Mouse (Mus musculus): Measurements from ENCODE around the gene Acer2. TPM values are rescaled to one million over a fixed set of nuclear protein-coding genes. Genes with fewer than 3 reads are reported as not detected.

Acer2 gene
- polyA plus RNA-seq, 1 experiment from 2014 or later = 9.4 TPM

DNA sequence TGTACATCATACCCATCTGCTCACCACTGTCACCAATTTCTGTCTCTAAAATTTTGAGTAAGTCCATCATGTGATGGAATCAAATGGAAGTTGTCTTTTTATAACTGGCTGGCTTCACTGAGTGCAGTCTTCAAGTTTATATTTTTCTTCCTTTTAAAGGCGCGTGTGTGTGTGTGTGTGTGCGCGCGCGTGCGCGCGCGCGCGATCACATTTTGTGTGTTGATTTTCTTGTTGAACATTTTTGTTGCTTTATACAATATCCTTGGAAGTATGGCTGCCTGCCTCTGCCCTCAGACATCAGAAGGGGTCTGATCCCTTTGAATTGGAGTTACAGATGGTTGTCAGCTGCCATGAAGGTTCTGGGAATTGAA is 16.1 kb upstream of the Acer2 start:
- Histone ChIP-seq H3K4me3 (peak overlapping the region; percentile 99), H3K27me3 (ENCODE audit: insufficient read depth, poor library complexity, severe bottlenecking) (no peaks in the 10 kb centered on the region), H3K9me3 (no peaks in the 10 kb centered on the region; the same call in 1 of the 2 replicates), H3K36me3 (peaks cover 31% of the 10 kb centered on the region), H3K4me1 (replicated peaks) (peaks cover 16% of the 10 kb centered on the region), H3K27ac (peak overlapping the region; percentile 100; the same call in 1 of the 2 replicates)
- DNase-seq (ENCODE audit: low spot score) = no peak
- 56% methylated on average over 12 of the region's 12 CpGs for WGBS

DNA sequence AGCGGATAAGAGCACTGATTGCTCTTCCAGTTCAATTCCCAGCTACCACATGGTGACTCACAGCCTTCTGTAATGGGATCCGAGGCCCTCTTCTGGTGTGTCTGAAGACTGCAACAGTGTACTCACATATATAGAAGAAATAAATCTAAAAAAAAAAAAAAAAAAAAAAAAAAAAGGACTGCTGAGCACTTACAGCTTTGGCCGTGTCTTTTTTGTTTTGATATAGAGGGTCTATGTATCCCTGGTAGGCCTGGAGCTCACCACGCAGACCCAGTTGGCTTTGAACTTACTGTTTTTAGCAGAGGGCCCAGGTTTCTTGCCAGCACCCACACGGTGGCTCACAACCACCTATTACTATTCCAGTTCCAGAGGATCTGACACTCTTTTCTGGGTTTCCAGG is 10.1 kb upstream of the Acer2 start:
- H3K27ac ChIP-seq = no peak overlapping the region
- H3K4me1 ChIP-seq (replicated peaks) = no peaks in the 10 kb centered on the region
- DNase-seq (ENCODE audit: low spot score) = no peak
- no peaks in the 10 kb centered on the region for H3K36me3 ChIP-seq
- no peaks in the 10 kb centered on the region for H3K27me3 ChIP-seq (ENCODE audit: insufficient read depth, poor library complexity, severe bottlenecking)
- no peak overlapping the region for H3K4me3 ChIP-seq
- 82% methylated on average over 5 of the region's 5 CpGs for WGBS
- H3K9me3 ChIP-seq = no peaks in the 10 kb centered on the region

DNA sequence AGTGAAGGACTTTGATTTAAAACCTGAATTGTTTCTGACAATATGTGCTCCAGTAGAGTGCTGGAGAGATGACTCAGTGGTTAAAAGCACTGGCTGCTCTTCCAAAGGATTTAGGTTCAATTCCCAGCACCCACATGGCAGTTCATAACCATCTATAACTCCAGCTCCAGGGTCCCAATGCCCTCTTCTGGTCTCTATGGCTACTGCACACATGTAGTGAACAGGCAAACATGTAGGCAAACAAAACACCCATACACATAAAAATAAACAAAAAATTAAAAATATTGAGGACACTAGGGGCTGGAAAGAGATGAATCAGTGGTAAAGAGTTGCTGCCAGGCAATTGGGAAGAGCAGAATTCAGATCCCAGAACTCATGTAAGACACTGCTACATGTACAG is 2.2 kb upstream of the Acer2 start:
- Histone ChIP-seq H3K4me1 (replicated peaks) (peaks cover 12% of the 10 kb centered on the region; the same call in 1 of the 2 replicates), H3K36me3 (no peaks in the 10 kb centered on the region)

DNA sequence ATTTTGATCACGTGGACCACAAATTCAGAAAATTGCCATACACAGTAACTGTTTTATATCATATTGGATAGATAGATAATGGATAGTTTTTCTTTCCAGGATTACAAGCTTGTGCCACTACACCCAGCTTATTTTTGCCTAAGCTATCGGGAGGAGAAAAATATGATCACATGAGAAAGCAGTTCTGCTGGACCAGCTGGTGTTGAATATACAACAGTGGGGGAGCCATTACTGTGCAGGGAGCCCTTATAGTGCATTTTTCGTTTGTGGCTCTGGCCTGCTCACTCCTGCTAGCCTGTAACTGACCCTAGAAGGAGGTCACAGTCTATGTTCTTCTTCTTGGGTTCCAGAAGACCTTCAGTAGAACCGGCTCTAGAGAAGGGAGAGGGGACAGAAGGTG is 1.1 kb upstream of the Acer2 start:
- peaks cover 12% of the 10 kb centered on the region; the same call in 1 of the 2 replicates for H3K4me1 ChIP-seq (replicated peaks)
- H3K9me3 ChIP-seq = no peaks in the 10 kb centered on the region
- no peak overlapping the region for H3K27ac ChIP-seq
- H3K27me3 ChIP-seq (ENCODE audit: insufficient read depth, poor library complexity, severe bottlenecking) = peaks cover 40% of the 10 kb centered on the region
- H3K4me3 ChIP-seq = no peak overlapping the region
- no peaks in the 10 kb centered on the region for H3K36me3 ChIP-seq
- 60% methylated on average over 4 of the region's 4 CpGs for WGBS
- DNase-seq (ENCODE audit: low spot score) = no peak

More for the DNA sequence above, 2.2 kb upstream of the Acer2 start:
- Histone ChIP-seq H3K4me3 (no peak overlapping the region), H3K9me3 (no peaks in the 10 kb centered on the region), H3K27ac (no peak overlapping the region), H3K27me3 (ENCODE audit: insufficient read depth, poor library complexity, severe bottlenecking) (peaks cover 39% of the 10 kb centered on the region)
- no peak for DNase-seq (ENCODE audit: low spot score)

DNA sequence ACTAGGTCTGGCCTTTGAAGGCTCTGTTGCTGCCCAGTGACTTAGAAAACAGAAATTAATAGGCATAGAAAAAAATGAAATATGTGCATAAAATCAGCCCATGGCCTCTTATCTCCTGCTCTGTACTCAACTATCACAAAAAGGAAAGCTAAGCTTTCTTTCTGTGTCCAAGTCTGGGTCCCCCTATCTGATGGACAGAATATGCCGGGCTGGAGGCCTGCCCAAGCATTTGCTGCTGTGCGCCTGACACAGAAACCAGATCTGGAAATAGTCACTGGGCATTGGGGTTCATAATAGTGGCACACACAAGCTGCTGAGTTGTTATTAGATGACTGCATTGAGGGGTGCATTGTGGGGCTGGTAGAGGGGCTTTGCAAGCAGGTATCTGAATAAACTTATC is 5.3 kb downstream of the Acer2 start:
- no peak for DNase-seq (ENCODE audit: low spot score)
- Histone ChIP-seq H3K9me3 (no peaks in the 10 kb centered on the region), H3K27ac (no peak overlapping the region), H3K4me3 (no peak overlapping the region), H3K4me1 (replicated peaks) (peaks cover 5% of the 10 kb centered on the region; the same call in 1 of the 2 replicates), H3K27me3 (ENCODE audit: insufficient read depth, poor library complexity, severe bottlenecking) (peaks cover 21% of the 10 kb centered on the region), H3K36me3 (no peaks in the 10 kb centered on the region)
- WGBS = 91% methylated on average over 2 of the region's 2 CpGs

DNA sequence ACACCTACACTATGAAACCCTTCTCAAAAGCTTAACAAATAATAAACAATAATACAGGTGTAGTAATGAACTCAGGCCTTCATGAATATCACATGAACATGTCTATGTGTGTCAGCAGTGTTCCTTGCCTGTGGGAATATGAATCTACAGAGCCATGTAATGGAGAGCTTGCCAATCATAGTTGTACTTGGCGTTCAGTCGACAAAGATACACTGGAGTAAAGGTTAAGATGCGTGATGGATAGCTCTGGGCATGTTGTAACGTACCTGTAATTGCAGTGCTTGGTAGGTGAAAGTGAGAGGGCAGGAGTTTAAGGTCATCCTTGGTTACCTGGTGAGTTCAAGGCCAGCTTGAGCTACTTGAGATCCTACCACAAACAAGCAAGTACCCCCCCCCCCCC is 7.0 kb downstream of the Acer2 start:
- H3K4me1 ChIP-seq (replicated peaks) = no peaks in the 10 kb centered on the region; the same call in 1 of the 2 replicates
- DNase-seq (ENCODE audit: low spot score) = no peak
- H3K36me3 ChIP-seq = no peaks in the 10 kb centered on the region
- WGBS = 87% methylated on average over 4 of the region's 4 CpGs
- no peak overlapping the region for H3K27ac ChIP-seq
- H3K4me3 ChIP-seq = no peak overlapping the region
- no peaks in the 10 kb centered on the region for H3K9me3 ChIP-seq
- peaks cover 9% of the 10 kb centered on the region for H3K27me3 ChIP-seq (ENCODE audit: insufficient read depth, poor library complexity, severe bottlenecking)

DNA sequence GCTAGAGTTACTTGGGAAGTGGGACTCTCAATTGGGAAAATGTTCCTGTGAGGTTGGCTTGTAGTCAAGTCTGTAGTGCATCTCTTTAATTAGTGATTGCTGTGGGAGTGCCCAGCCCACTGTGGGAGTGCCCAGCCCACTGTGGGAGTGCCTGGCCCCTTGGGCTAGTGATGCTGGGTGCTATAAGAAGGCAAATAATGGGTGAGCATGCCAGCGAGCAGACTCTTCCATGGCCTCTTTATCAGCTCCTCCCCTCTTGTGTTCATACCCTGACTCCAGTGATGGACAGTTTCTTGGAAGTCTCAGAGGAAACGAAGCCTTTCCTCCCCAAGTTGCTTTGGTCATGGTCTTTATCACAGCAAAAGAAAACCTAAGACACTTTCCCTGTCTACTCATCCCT is 8.2 kb downstream of the Acer2 start:
- H3K27me3 ChIP-seq (ENCODE audit: insufficient read depth, poor library complexity, severe bottlenecking) = no peaks in the 10 kb centered on the region
- no peak overlapping the region for H3K4me3 ChIP-seq
- no peaks in the 10 kb centered on the region for H3K36me3 ChIP-seq
- DNase-seq (ENCODE audit: low spot score) = no peak
- no peaks in the 10 kb centered on the region; the same call in 1 of the 2 replicates for H3K4me1 ChIP-seq (replicated peaks)
- 62% methylated on average over 2 of the region's 2 CpGs for WGBS
- no peak overlapping the region for H3K27ac ChIP-seq
- no peaks in the 10 kb centered on the region for H3K9me3 ChIP-seq

DNA sequence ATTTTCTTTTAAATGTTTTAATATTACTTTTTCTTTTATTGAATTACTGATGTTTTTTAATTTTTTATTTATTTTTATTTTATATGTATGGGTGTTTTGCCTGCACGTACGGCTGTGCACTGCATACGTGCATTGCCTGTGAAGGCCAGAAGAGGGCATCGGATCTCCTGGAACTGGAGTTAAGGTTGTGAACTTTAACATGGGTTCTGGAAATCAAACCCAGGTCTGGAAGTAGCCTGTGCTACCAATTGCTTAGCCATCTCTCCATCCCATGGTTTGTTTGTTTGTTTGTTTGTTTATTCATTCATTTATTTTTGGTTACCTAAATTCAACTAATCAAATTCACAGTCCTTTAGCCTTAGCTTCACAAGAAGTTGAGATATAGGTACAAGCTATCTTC is 10.7 kb downstream of the Acer2 start:
- Histone ChIP-seq H3K36me3 (no peaks in the 10 kb centered on the region), H3K9me3 (no peaks in the 10 kb centered on the region), H3K4me3 (no peak overlapping the region), H3K4me1 (replicated peaks) (no peaks in the 10 kb centered on the region; the same call in 1 of the 2 replicates), H3K27me3 (ENCODE audit: insufficient read depth, poor library complexity, severe bottlenecking) (no peaks in the 10 kb centered on the region), H3K27ac (no peak overlapping the region)
- 38% methylated on average over 4 of the region's 4 CpGs for WGBS
- peak; percentile 43 for DNase-seq (ENCODE audit: low spot score)

DNA sequence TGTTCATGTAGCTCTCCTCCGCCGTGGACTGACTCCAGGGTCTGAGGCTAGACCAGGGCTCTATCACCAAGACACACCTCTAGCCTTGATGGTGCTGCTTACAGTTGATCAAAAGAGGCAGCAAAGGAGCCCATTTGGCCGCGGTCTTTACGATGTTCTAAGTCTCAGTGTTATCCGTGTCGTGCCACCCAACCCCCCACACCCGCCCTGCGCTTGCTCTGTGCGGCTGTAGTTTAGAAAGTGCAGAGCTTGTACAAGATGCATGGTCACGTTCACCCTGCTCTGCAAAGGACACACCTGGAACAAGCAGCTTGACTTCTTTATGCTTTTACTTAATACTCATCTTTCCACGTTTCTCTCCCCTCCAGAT is 11.6 kb downstream of the Acer2 start:
- H3K4me3 ChIP-seq = peak overlapping the region; percentile 7
- H3K4me1 ChIP-seq (replicated peaks) = no peaks in the 10 kb centered on the region; the same call in 1 of the 2 replicates
- no peaks in the 10 kb centered on the region for H3K27me3 ChIP-seq (ENCODE audit: insufficient read depth, poor library complexity, severe bottlenecking)
- no peaks in the 10 kb centered on the region for H3K36me3 ChIP-seq
- DNase-seq (ENCODE audit: low spot score) = no peak
- H3K27ac ChIP-seq = no peak overlapping the region
- no peaks in the 10 kb centered on the region for H3K9me3 ChIP-seq
- 60% methylated on average over 12 of the region's 12 CpGs for WGBS

DNA sequence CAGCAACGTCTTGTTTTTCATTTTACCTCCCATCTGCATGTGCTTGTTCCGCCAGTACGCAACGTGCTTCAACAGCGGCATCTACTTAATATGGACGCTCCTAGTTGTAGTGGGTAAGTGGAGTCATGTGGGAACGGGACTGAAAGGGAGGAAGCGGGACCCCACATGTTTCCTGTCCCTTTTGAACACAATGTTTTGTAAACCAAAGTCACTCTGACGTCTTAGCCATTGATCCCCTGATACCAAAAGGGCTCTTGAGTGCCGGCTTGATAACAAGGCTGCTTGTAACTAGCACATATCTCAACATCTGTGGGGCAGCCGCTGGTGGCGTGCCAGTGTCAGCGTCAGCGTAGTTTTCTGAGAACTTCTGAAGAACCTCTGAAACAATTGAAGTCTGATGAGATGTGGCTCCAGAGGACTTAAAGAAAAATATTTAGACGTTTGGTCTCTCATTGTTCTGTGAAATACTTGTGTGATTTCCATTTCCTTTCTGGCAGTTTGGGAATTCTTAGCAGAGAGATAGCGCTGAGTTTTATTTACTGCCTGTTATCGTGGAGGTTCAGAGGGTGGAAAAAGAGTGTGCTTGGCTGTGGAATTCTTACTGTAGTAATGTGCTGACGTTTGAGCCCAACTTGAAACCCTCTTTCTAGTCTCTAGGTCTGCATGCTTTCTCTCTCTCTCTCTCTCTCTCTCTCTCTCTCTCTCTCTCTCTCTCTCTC is 12.1 kb downstream of the Acer2 start:
- H3K36me3 ChIP-seq = no peaks in the 10 kb centered on the region
- H3K27ac ChIP-seq = no peak overlapping the region
- 47% methylated on average over 18 of the region's 18 CpGs for WGBS
- DNase-seq (ENCODE audit: low spot score) = peak; percentile 8
- no peaks in the 10 kb centered on the region; the same call in 1 of the 2 replicates for H3K4me1 ChIP-seq (replicated peaks)
- no peaks in the 10 kb centered on the region for H3K27me3 ChIP-seq (ENCODE audit: insufficient read depth, poor library complexity, severe bottlenecking)
- H3K4me3 ChIP-seq = peak overlapping the region; percentile 7
- H3K9me3 ChIP-seq = no peaks in the 10 kb centered on the region

DNA sequence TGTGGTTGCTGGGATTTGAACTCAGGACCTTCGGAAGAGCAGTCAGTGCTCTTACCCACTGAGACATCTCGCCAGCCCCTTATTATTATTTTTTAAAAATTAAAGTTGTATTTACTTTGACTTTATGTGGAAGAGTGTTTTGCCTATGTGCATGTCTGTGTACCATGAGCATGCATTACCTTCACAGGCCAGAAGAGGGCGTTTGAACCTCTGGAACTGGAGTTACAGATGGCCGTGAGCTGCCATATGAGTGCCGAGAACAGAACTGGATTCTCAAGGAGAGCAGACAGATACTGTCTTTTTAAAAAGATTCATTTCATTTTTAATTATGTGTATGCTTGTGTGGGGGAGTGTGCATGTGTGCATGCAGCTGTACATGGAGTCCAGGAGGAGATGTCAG is 13.7 kb downstream of the Acer2 start:
- no peak overlapping the region for H3K4me3 ChIP-seq
- no peaks in the 10 kb centered on the region; the same call in 1 of the 2 replicates for H3K4me1 ChIP-seq (replicated peaks)
- DNase-seq (ENCODE audit: low spot score) = no peak
- no peaks in the 10 kb centered on the region for H3K27me3 ChIP-seq (ENCODE audit: insufficient read depth, poor library complexity, severe bottlenecking)
- 72% methylated on average over 5 of the region's 5 CpGs for WGBS
- no peaks in the 10 kb centered on the region for H3K9me3 ChIP-seq
- no peak overlapping the region for H3K27ac ChIP-seq
- no peaks in the 10 kb centered on the region for H3K36me3 ChIP-seq

DNA sequence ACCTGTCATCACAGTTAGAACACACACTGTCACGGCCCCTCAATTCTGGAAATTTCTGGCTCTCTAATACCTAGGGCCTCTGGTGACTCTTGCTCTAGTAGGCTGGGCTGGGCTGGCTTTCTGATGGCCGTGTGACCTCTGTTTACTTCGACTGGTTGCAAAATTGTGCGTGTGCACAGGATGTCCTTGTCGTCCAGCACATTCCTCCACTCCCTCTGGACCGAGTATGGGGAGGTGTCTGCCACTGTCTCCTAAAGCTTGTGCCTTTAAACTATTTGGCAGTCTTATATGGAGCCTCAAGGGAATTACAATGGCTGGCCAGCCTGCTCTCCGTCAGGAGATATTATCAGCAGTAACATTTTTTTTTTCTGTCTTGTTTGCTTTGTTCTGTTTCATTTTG is 23.2 kb downstream of the Acer2 start:
- no peaks in the 10 kb centered on the region for H3K9me3 ChIP-seq
- no peak for DNase-seq (ENCODE audit: low spot score)
- no peak overlapping the region for H3K27ac ChIP-seq
- H3K4me3 ChIP-seq = no peak overlapping the region
- 82% methylated on average over 7 of the region's 7 CpGs for WGBS
- 0 out of 2 replicates have a peak, but pooled peaks cover 2% of the 10 kb centered on the region for H3K4me1 ChIP-seq (replicated peaks)
- H3K36me3 ChIP-seq = no peaks in the 10 kb centered on the region
- H3K27me3 ChIP-seq (ENCODE audit: insufficient read depth, poor library complexity, severe bottlenecking) = no peaks in the 10 kb centered on the region

DNA sequence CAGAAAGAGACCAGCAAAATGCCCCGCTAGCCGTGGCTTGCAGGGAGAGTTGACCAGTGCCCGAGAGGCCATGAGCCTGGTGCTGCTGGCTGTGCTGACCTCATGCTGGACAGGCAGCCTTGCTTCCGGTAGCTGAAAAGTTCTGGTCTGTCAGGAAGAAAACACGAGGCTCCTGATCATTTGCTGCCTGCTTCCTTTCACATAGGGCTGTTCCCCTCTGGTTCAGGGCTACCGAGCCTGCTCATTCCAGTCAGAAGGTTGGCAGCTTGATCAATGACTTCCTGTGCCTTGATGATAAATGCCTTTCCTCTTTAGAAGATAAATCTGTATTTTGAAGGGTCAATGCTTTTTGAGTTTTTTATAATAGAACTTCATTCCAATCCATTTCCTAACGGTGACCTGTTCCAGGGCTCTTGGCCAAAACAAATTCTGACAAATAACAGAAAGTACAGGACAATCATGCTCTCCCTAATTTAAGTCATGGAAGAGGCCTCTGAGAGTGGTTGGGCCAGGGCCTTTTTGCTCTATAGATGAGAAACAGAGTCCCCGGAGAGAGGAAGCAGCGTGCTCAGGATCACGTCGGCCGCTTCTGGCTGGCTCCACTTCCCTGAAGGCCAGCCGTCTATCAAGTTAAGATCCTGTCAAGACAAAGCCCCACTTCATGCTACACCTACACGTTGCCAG is 24.7 kb downstream of the Acer2 start:
- no peak overlapping the region for H3K27ac ChIP-seq
- no peak for DNase-seq (ENCODE audit: low spot score)

More for the DNA sequence above, 24.7 kb downstream of the Acer2 start:
- Histone ChIP-seq H3K36me3 (no peaks in the 10 kb centered on the region), H3K4me1 (replicated peaks) (0 out of 2 replicates have a peak, but pooled peaks cover 4% of the 10 kb centered on the region), H3K27me3 (ENCODE audit: insufficient read depth, poor library complexity, severe bottlenecking) (no peaks in the 10 kb centered on the region), H3K9me3 (no peaks in the 10 kb centered on the region), H3K4me3 (no peak overlapping the region)
- 69% methylated on average over 14 of the region's 14 CpGs for WGBS
